Mouse (Mus musculus): ENCODE measurements around the gene Fxyd6. TPM values are rescaled to one million over a fixed set of nuclear protein-coding genes. Genes with fewer than 3 reads are reported as not detected.
A peak's percentile ranks its signal among the peaks of the same experiment; 100 is the strongest.

Fxyd6 gene
- polyA plus RNA-seq, 1 experiment from 2014 or later: 293 TPM

GRCm38 (mm10) chr9:45380411-45381251 is 10.6 kb downstream of the Fxyd6 start:
- H3K36me3 ChIP-seq: no peaks in the 10 kb centered on the region; the same call in 1 of the 2 replicates
- peaks cover 57% of the 10 kb centered on the region for H3K4me1 ChIP-seq (replicated peaks)
- peak overlapping the region; percentile 26; the same call in 1 of the 2 replicates for H3K9ac ChIP-seq
- H3K27ac ChIP-seq (replicated peaks): peak overlapping the region; percentile 78
- H3K4me2 ChIP-seq: no peak overlapping the region
- H3K9me3 ChIP-seq: no peaks in the 10 kb centered on the region
- H3K4me3 ChIP-seq: no peak overlapping the region
- ATAC-seq (ENCODE audit: low read depth): peak; percentile 80
- no peaks in the 10 kb centered on the region for H3K27me3 ChIP-seq
- 43% methylated on average over 10 of the region's 10 CpGs for WGBS

- Histone ChIP-seq H3K27me3 (no peaks in the 10 kb centered on the region), H3K36me3 (no peaks in the 10 kb centered on the region; the same call in 1 of the 2 replicates), H3K4me1 (replicated peaks) (peaks cover 51% of the 10 kb centered on the region), H3K9ac (no peak overlapping the region), H3K4me2 (no peak overlapping the region), H3K27ac (replicated peaks) (no peak overlapping the region), H3K4me3 (no peak overlapping the region), H3K9me3 (no peaks in the 10 kb centered on the region)
- WGBS: 79% methylated on average over 5 of the region's 5 CpGs
- ATAC-seq (ENCODE audit: low read depth): no peak
Observed at GRCm38 (mm10) chr9:45382336-45382735, 12.4 kb downstream of the Fxyd6 start.

GRCm38 (mm10) chr9:45382834-45383233 is 12.8 kb downstream of the Fxyd6 start:
- peaks cover 51% of the 10 kb centered on the region for H3K4me1 ChIP-seq (replicated peaks)
- H3K36me3 ChIP-seq: no peaks in the 10 kb centered on the region
- H3K4me2 ChIP-seq: no peak overlapping the region
- WGBS: 80% methylated on average over 5 of the region's 5 CpGs
- no peaks in the 10 kb centered on the region for H3K9me3 ChIP-seq
- no peaks in the 10 kb centered on the region for H3K27me3 ChIP-seq
- no peak for ATAC-seq (ENCODE audit: low read depth)
- no peak overlapping the region for H3K4me3 ChIP-seq
- H3K9ac ChIP-seq: no peak overlapping the region
- H3K27ac ChIP-seq (replicated peaks): no peak overlapping the region

GRCm38 (mm10) chr9:45383883-45384282 is 13.9 kb downstream of the Fxyd6 start:
- no peak overlapping the region for H3K27ac ChIP-seq (replicated peaks)
- H3K36me3 ChIP-seq: no peaks in the 10 kb centered on the region
- peaks cover 43% of the 10 kb centered on the region for H3K4me1 ChIP-seq (replicated peaks)
- 93% methylated on average over 6 of the region's 6 CpGs for WGBS
- no peak overlapping the region for H3K4me3 ChIP-seq
- no peaks in the 10 kb centered on the region for H3K9me3 ChIP-seq
- no peak overlapping the region for H3K9ac ChIP-seq
- H3K27me3 ChIP-seq: no peaks in the 10 kb centered on the region
- no peak for ATAC-seq (ENCODE audit: low read depth)
- no peak overlapping the region for H3K4me2 ChIP-seq

- peaks cover 12% of the 10 kb centered on the region for H3K36me3 ChIP-seq
- no peak overlapping the region for H3K9ac ChIP-seq
- peaks cover 15% of the 10 kb centered on the region; the same call in 1 of the 2 replicates for H3K4me1 ChIP-seq (replicated peaks)
- no peak overlapping the region for H3K4me2 ChIP-seq
- no peak for ATAC-seq (ENCODE audit: low read depth)
- 90% methylated on average over 5 of the region's 5 CpGs for WGBS
- H3K4me3 ChIP-seq: no peak overlapping the region
- no peaks in the 10 kb centered on the region for H3K9me3 ChIP-seq
- no peak overlapping the region for H3K27ac ChIP-seq (replicated peaks)
- H3K27me3 ChIP-seq: no peaks in the 10 kb centered on the region
Observed at GRCm38 (mm10) chr9:45386698-45387097, 16.7 kb downstream of the Fxyd6 start.

GRCm38 (mm10) chr9:45388385-45388994 is 18.5 kb downstream of the Fxyd6 start:
- Histone ChIP-seq H3K9me3 (no peaks in the 10 kb centered on the region), H3K27me3 (no peaks in the 10 kb centered on the region), H3K27ac (replicated peaks) (no peak overlapping the region), H3K4me3 (no peak overlapping the region), H3K9ac (no peak overlapping the region), H3K36me3 (peaks cover 28% of the 10 kb centered on the region), H3K4me1 (replicated peaks) (0 out of 2 replicates have a peak, but pooled peaks cover 8% of the 10 kb centered on the region), H3K4me2 (no peak overlapping the region)
- 49% methylated on average over 12 of the region's 12 CpGs for WGBS
- peak; percentile 88 for ATAC-seq (ENCODE audit: low read depth)

GRCm38 (mm10) chr9:45389596-45389995 is 19.6 kb downstream of the Fxyd6 start:
- H3K4me3 ChIP-seq: no peak overlapping the region
- H3K4me2 ChIP-seq: no peak overlapping the region
- H3K9me3 ChIP-seq: no peaks in the 10 kb centered on the region
- H3K27me3 ChIP-seq: no peaks in the 10 kb centered on the region
- H3K36me3 ChIP-seq: peaks cover 39% of the 10 kb centered on the region
- WGBS: 95% methylated on average over 8 of the region's 8 CpGs
- ATAC-seq (ENCODE audit: low read depth): no peak
- H3K9ac ChIP-seq: no peak overlapping the region
- H3K27ac ChIP-seq (replicated peaks): no peak overlapping the region
- 0 out of 2 replicates have a peak, but pooled peaks cover 5% of the 10 kb centered on the region for H3K4me1 ChIP-seq (replicated peaks)

- 82% methylated on average over 7 of the region's 7 CpGs for WGBS
- Histone ChIP-seq H3K36me3 (peaks cover 55% of the 10 kb centered on the region), H3K27ac (replicated peaks) (no peak overlapping the region), H3K4me2 (no peak overlapping the region), H3K4me3 (no peak overlapping the region), H3K9me3 (no peaks in the 10 kb centered on the region), H3K4me1 (replicated peaks) (no peaks in the 10 kb centered on the region), H3K9ac (no peak overlapping the region), H3K27me3 (no peaks in the 10 kb centered on the region)
- no peak for ATAC-seq (ENCODE audit: low read depth)
Observed at GRCm38 (mm10) chr9:45391299-45391698, 21.3 kb downstream of the Fxyd6 start.

GRCm38 (mm10) chr9:45395218-45395617 is 25.2 kb downstream of the Fxyd6 start:
- Histone ChIP-seq H3K4me2 (no peak overlapping the region), H3K9ac (no peak overlapping the region), H3K36me3 (peaks cover 55% of the 10 kb centered on the region), H3K9me3 (no peaks in the 10 kb centered on the region), H3K27ac (replicated peaks) (no peak overlapping the region), H3K27me3 (no peaks in the 10 kb centered on the region), H3K4me3 (no peak overlapping the region), H3K4me1 (replicated peaks) (no peaks in the 10 kb centered on the region)
- 91% methylated on average over 6 of the region's 6 CpGs for WGBS
- no peak for ATAC-seq (ENCODE audit: low read depth)

GRCm38 (mm10) chr9:45395796-45396195 is 25.8 kb downstream of the Fxyd6 start:
- H3K4me2 ChIP-seq: no peak overlapping the region
- no peaks in the 10 kb centered on the region for H3K9me3 ChIP-seq
- no peak overlapping the region for H3K27ac ChIP-seq (replicated peaks)
- ATAC-seq (ENCODE audit: low read depth): no peak
- no peaks in the 10 kb centered on the region for H3K27me3 ChIP-seq
- no peak overlapping the region for H3K9ac ChIP-seq
- no peaks in the 10 kb centered on the region for H3K4me1 ChIP-seq (replicated peaks)
- peaks cover 52% of the 10 kb centered on the region for H3K36me3 ChIP-seq
- no peak overlapping the region for H3K4me3 ChIP-seq
- WGBS: 71% methylated on average over 3 of the region's 3 CpGs

GRCm38 (mm10) chr9:45398336-45398735 is 28.4 kb downstream of the Fxyd6 start:
- no peaks in the 10 kb centered on the region for H3K4me1 ChIP-seq (replicated peaks)
- H3K9me3 ChIP-seq: no peaks in the 10 kb centered on the region
- no peak overlapping the region for H3K27ac ChIP-seq (replicated peaks)
- no peak for ATAC-seq (ENCODE audit: low read depth)
- H3K4me2 ChIP-seq: no peak overlapping the region
- 50% methylated on average over 1 of the region's 1 CpGs for WGBS
- no peaks in the 10 kb centered on the region for H3K27me3 ChIP-seq
- H3K9ac ChIP-seq: no peak overlapping the region
- H3K4me3 ChIP-seq: no peak overlapping the region
- H3K36me3 ChIP-seq: peaks cover 28% of the 10 kb centered on the region

- Histone ChIP-seq H3K36me3 (peaks cover 17% of the 10 kb centered on the region), H3K9ac (no peak within 1 kb of the TSS), H3K4me1 (replicated peaks) (no peaks in the 10 kb centered on the region), H3K27ac (replicated peaks) (no peak within 1 kb of the TSS), H3K4me2 (no peak within 1 kb of the TSS), H3K9me3 (no peaks in the 10 kb centered on the region), H3K27me3 (peaks cover 9% of the 10 kb centered on the region; the same call in 1 of the 2 replicates), H3K4me3 (no peak within 1 kb of the TSS)
- WGBS: 77% methylated on average over 4 of the region's 4 CpGs
- no peak for ATAC-seq (ENCODE audit: low read depth)
Observed at GRCm38 (mm10) chr9:45399434-45399833, 29.4 kb downstream of the Fxyd6 start, which contains the start of gene Fxyd2. Fxyd2 (plus strand) TSS chr9:45399669.
